Mouse (Mus musculus): ENCODE data around the gene Gm42688.

DNA sequence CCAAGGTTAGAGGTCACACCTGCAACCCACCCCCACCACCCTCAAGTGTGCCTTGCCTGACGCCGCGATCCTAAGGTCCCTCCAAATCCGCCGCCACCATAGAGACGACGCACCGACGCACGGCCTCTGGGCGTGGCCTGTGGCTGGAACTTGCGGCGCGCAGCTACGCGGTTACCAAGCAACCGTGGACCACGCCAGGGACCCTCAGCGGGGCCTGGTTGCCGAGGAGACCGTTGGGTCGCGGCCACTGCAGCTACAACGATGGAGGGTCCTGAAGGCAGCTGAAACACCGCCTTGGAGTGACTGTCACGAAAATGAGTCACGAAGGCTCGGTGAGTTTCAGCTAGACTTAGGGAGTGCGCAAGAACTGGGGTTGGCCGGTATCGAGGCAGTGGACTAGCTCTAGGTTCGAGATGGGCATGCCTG is 54.9 kb downstream of the Gm42688 start, which contains the start of the genes Wdr54 and 1700003E16Rik:
- TF ChIP-seq CTCF (IDR thresholded peaks at IDR 0.05; ENCODE audit: low read depth, low read length): no peak
- TF ChIP-seq POLR2A (IDR thresholded peaks at IDR 0.05; ENCODE audit: extremely low read depth, insufficient read depth, low read length): no peak

Measured in liver, adult 2 months (tissue).